Mouse (Mus musculus) retina, postnatal 1 day (tissue): Measurements from ENCODE around the gene Zfp644.
"Not testable (repeated sequence)": the region's sequence is repeated elsewhere in the genome, so short reads cannot be mapped to it uniquely, and the experiment has no call there.

Source experiments
- DNase-seq: peaks from one replicate; pipeline ENCODE4 v3.0.0-alpha.2; 2012

Zfp644 gene

GRCm38 (mm10) chr5:106696396-106697337 lies at the start of gene Zfp644:
Gene Zfp644, minus strand, starts transcription at chr5:106697287.
- DNase-seq, result peak; percentile 94

- no peak for DNase-seq
Observed at GRCm38 (mm10) chr5:106739716-106740115, 42.6 kb upstream of the Zfp644 start.

GRCm38 (mm10) chr5:106723487-106723886 lies 26.4 kb upstream of the Zfp644 start:
- no peak for DNase-seq

- no peak for DNase-seq
Observed at GRCm38 (mm10) chr5:106722771-106723170, 25.7 kb upstream of the Zfp644 start.

- no peak for DNase-seq
Observed at GRCm38 (mm10) chr5:106711870-106712277, 14.8 kb upstream of the Zfp644 start.

- DNase-seq, result no peak
Observed at GRCm38 (mm10) chr5:106711220-106711726, 14.2 kb upstream of the Zfp644 start.

- no peak for DNase-seq
Observed at GRCm38 (mm10) chr5:106710611-106711010, 13.5 kb upstream of the Zfp644 start.

- no peak for DNase-seq
Observed at GRCm38 (mm10) chr5:106710085-106710409, 13.0 kb upstream of the Zfp644 start.

- no peak for DNase-seq
Observed at GRCm38 (mm10) chr5:106709388-106710084, 12.4 kb upstream of the Zfp644 start.

GRCm38 (mm10) chr5:106706363-106706762 lies 9.3 kb upstream of the Zfp644 start:
- no peak for DNase-seq

- DNase-seq, result peak; percentile 48
Observed at GRCm38 (mm10) chr5:106705162-106705561, 8.1 kb upstream of the Zfp644 start.

GRCm38 (mm10) chr5:106695681-106696395 lies 1.2 kb downstream of the Zfp644 start:
- peak; percentile 88 for DNase-seq

- peak; percentile 4 for DNase-seq
Observed at GRCm38 (mm10) chr5:106695141-106695540, 1.9 kb downstream of the Zfp644 start.

GRCm38 (mm10) chr5:106694683-106695082 lies 2.4 kb downstream of the Zfp644 start:
- no peak for DNase-seq

GRCm38 (mm10) chr5:106693034-106693433 lies 4.1 kb downstream of the Zfp644 start:
- peak; percentile 31 for DNase-seq

GRCm38 (mm10) chr5:106680636-106681458 lies 16.2 kb downstream of the Zfp644 start:
- DNase-seq, result no peak

GRCm38 (mm10) chr5:106679659-106680058 lies 17.4 kb downstream of the Zfp644 start:
- no peak for DNase-seq

- DNase-seq, result not testable (repeated sequence)
Observed at GRCm38 (mm10) chr5:106678823-106679222, 18.3 kb downstream of the Zfp644 start.

- DNase-seq, result no peak
Observed at GRCm38 (mm10) chr5:106676784-106677183, 20.3 kb downstream of the Zfp644 start.

GRCm38 (mm10) chr5:106672597-106672996 lies 24.5 kb downstream of the Zfp644 start:
- DNase-seq, result no peak

- no peak for DNase-seq
Observed at GRCm38 (mm10) chr5:106671893-106672292, 25.2 kb downstream of the Zfp644 start.

GRCm38 (mm10) chr5:106664910-106665309 lies 32.2 kb downstream of the Zfp644 start:
- DNase-seq, result no peak
